Mouse (Mus musculus): ENCODE results near the gene Orc1.
A peak's percentile ranks its signal among the peaks of the same experiment; 100 is the strongest.

The Orc1 gene

GRCm38 (mm10) chr4:108578840-108579742 is at the start of gene Orc1, which contains the start of gene Prpf38a:
Orc1 (plus strand) TSS chr4:108579423.
Prpf38a (minus strand) TSS chr4:108579336.
- DNase-seq (ENCODE audit: low read depth): peak; percentile 99

- no peak for DNase-seq (ENCODE audit: low read depth)
Observed at GRCm38 (mm10) chr4:108539701-108540100, 39.5 kb upstream of the Orc1 start.

- no peak for DNase-seq (ENCODE audit: low read depth)
Observed at GRCm38 (mm10) chr4:108565026-108565425, 14.2 kb upstream of the Orc1 start.

- DNase-seq (ENCODE audit: low read depth): no peak
Observed at GRCm38 (mm10) chr4:108572644-108573043, 6.6 kb upstream of the Orc1 start.

- no peak for DNase-seq (ENCODE audit: low read depth)
Observed at GRCm38 (mm10) chr4:108579743-108580411, 654 bp downstream of the Orc1 start.

GRCm38 (mm10) chr4:108593376-108593775 is 14.2 kb downstream of the Orc1 start:
- no peak for DNase-seq (ENCODE audit: low read depth)

GRCm38 (mm10) chr4:108595785-108596184 is 16.6 kb downstream of the Orc1 start:
- no peak for DNase-seq (ENCODE audit: low read depth)

- DNase-seq (ENCODE audit: low read depth): no peak
Observed at GRCm38 (mm10) chr4:108598306-108598705, 19.1 kb downstream of the Orc1 start.

GRCm38 (mm10) chr4:108601870-108602269 is 22.6 kb downstream of the Orc1 start:
- no peak for DNase-seq (ENCODE audit: low read depth)

- DNase-seq (ENCODE audit: low read depth): no peak
Observed at GRCm38 (mm10) chr4:108608651-108609050, 29.4 kb downstream of the Orc1 start.

GRCm38 (mm10) chr4:108610935-108611334 is 31.7 kb downstream of the Orc1 start:
- no peak for DNase-seq (ENCODE audit: low read depth)

- no peak for DNase-seq (ENCODE audit: low read depth)
Observed at GRCm38 (mm10) chr4:108618586-108618985, 39.4 kb downstream of the Orc1 start.

GRCm38 (mm10) chr4:108619165-108619564 is 39.9 kb downstream of the Orc1 start:
- DNase-seq (ENCODE audit: low read depth): no peak

GRCm38 (mm10) chr4:108619587-108620341 is 40.5 kb downstream of the Orc1 start, which contains the start of gene Cc2d1b:
Cc2d1b (plus strand) TSS chr4:108619940.
- peak; percentile 67 for DNase-seq (ENCODE audit: low read depth)

- DNase-seq (ENCODE audit: low read depth): no peak
Observed at GRCm38 (mm10) chr4:108620536-108620935, 41.3 kb downstream of the Orc1 start.

- DNase-seq (ENCODE audit: low read depth): no peak
Observed at GRCm38 (mm10) chr4:108621504-108621903, 42.3 kb downstream of the Orc1 start.

GRCm38 (mm10) chr4:108627066-108627465 is 47.8 kb downstream of the Orc1 start:
- no peak for DNase-seq (ENCODE audit: low read depth)

GRCm38 (mm10) chr4:108629363-108629880 is 50.2 kb downstream of the Orc1 start:
- DNase-seq (ENCODE audit: low read depth): no peak

GRCm38 (mm10) chr4:108630096-108630495 is 50.9 kb downstream of the Orc1 start:
- no peak for DNase-seq (ENCODE audit: low read depth)

GRCm38 (mm10) chr4:108631616-108632015 is 52.4 kb downstream of the Orc1 start:
- no peak for DNase-seq (ENCODE audit: low read depth)

GRCm38 (mm10) chr4:108633703-108634102 is 54.5 kb downstream of the Orc1 start:
- no peak for DNase-seq (ENCODE audit: low read depth)

- DNase-seq (ENCODE audit: low read depth): no peak
Observed at GRCm38 (mm10) chr4:108634696-108635095, 55.5 kb downstream of the Orc1 start.
